Mouse (Mus musculus): ENCODE results near the gene Pdlim4. TPM values are rescaled to one million over a fixed set of nuclear protein-coding genes. Genes with fewer than 3 reads are reported as not detected.

Gene Pdlim4
- polyA plus RNA-seq, 1 experiment from 2014 or later: 172 TPM

- 62% methylated on average over 3 of the region's 3 CpGs for WGBS
- ATAC-seq (ENCODE audit: insufficient number of reproducible peaks, insufficient read depth, low FRiP score, low TSS enrichment, low read depth): no peak
- Histone ChIP-seq H3K36me3 (peaks cover 14% of the 10 kb centered on the region), H3K4me1 (peaks cover 58% of the 10 kb centered on the region), H3K9ac (no peak overlapping the region), H3K27me3 (no peaks in the 10 kb centered on the region), H3K9me3 (no peaks in the 10 kb centered on the region), H3K27ac (0 out of 2 replicates have a peak overlapping the region, but pooled peaks have one; percentile 39), H3K4me3 (no peak overlapping the region), H3K4me2 (no peak overlapping the region)
These were observed 39.3 kb upstream of the Pdlim4 start for GRCm38 (mm10) chr11:54108131-54108530.

DNA sequence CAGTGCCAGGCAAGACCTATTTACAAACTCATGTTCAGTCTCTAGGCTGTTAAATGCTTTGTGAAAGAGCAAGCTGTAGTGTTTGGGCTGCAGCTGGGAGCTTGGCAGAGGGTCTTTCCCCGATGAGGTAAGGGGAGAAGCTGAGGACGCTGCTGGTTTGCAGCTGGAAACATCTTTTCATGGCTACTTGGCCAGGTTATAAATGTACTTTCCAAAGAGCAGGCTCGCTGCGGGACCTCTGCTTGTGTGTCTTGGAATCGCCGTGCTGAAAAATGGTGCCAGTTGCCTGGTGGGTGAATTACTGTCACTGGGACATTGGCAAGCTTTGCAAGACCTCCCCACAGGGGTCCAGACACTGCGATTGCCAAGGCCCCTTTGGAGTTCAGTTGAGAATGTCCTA, 38.4 kb upstream of the Pdlim4 start:
- H3K4me2 ChIP-seq: no peak overlapping the region
- no peak for ATAC-seq (ENCODE audit: insufficient number of reproducible peaks, insufficient read depth, low FRiP score, low TSS enrichment, low read depth)
- 82% methylated on average over 7 of the region's 7 CpGs for WGBS
- H3K36me3 ChIP-seq: peaks cover 14% of the 10 kb centered on the region
- peaks cover 58% of the 10 kb centered on the region for H3K4me1 ChIP-seq
- no peak overlapping the region for H3K4me3 ChIP-seq
- no peaks in the 10 kb centered on the region for H3K27me3 ChIP-seq
- no peaks in the 10 kb centered on the region for H3K9me3 ChIP-seq
- no peak overlapping the region; the same call in 1 of the 2 replicates for H3K27ac ChIP-seq
- H3K9ac ChIP-seq: no peak overlapping the region

DNA sequence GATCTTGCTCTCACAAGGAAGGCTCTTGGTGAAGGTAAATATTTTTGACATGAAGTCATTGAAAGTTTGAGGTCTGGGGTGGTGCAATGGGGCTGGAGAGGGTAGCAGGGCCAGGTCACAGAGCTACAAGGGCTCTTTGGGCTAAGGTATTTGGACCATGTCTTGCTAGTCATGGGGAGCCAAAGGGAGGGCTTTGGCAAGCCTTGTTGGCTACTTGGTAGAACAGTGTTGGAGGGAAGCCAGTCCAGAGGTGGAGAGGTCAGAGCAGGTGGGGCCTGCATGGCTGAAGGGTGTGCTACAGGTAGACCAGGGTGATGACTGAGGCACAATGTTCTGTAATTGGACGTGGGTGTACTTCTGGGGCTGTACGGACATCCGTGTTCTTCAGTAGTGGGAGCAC, 37.9 kb upstream of the Pdlim4 start:
- WGBS: 92% methylated on average over 3 of the region's 3 CpGs
- H3K4me2 ChIP-seq: no peak overlapping the region
- H3K9ac ChIP-seq: no peak overlapping the region
- ATAC-seq (ENCODE audit: insufficient number of reproducible peaks, insufficient read depth, low FRiP score, low TSS enrichment, low read depth): no peak
- H3K4me1 ChIP-seq: peaks cover 58% of the 10 kb centered on the region
- H3K4me3 ChIP-seq: no peak overlapping the region
- H3K9me3 ChIP-seq: no peaks in the 10 kb centered on the region
- H3K36me3 ChIP-seq: peaks cover 14% of the 10 kb centered on the region
- no peaks in the 10 kb centered on the region for H3K27me3 ChIP-seq
- no peak overlapping the region; the same call in 1 of the 2 replicates for H3K27ac ChIP-seq

DNA sequence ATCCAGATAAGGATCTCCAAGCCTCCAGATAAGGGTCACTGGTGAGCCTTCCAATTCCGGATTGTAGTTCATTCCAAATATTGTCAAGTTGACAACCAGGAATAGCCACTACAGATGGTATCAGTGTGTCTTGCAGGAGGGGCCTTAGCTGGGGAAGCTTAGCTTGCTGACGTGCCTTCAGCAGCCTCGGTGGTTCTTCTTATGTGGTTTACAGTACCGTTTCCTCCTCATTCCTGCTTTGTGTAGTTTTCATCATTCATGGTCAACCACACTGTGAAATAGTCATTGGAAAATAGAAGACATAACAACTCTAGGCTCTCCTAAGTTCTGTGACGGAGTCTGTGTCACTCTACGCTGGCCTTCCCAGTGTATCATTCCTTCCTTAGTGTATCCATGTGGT, 36.2 kb upstream of the Pdlim4 start:
- Histone ChIP-seq H3K27me3 (no peaks in the 10 kb centered on the region), H3K4me3 (no peak overlapping the region), H3K27ac (no peak overlapping the region), H3K36me3 (peaks cover 3% of the 10 kb centered on the region), H3K9ac (no peak overlapping the region), H3K4me2 (no peak overlapping the region), H3K9me3 (no peaks in the 10 kb centered on the region), H3K4me1 (peaks cover 56% of the 10 kb centered on the region)
- WGBS: 77% methylated on average over 6 of the region's 6 CpGs
- no peak for ATAC-seq (ENCODE audit: insufficient number of reproducible peaks, insufficient read depth, low FRiP score, low TSS enrichment, low read depth)

GRCm38 (mm10) chr11:54102706-54103449, 34.1 kb upstream of the Pdlim4 start:
- H3K9ac ChIP-seq: 0 out of 2 replicates have a peak overlapping the region, but pooled peaks have one; percentile 49
- peaks cover 49% of the 10 kb centered on the region for H3K4me1 ChIP-seq
- WGBS: 56% methylated on average over 10 of the region's 10 CpGs
- no peaks in the 10 kb centered on the region for H3K27me3 ChIP-seq
- H3K4me2 ChIP-seq: peak overlapping the region; percentile 97
- no peak overlapping the region; the same call in 1 of the 2 replicates for H3K27ac ChIP-seq
- H3K9me3 ChIP-seq: no peaks in the 10 kb centered on the region
- no peaks in the 10 kb centered on the region for H3K36me3 ChIP-seq
- ATAC-seq (ENCODE audit: insufficient number of reproducible peaks, insufficient read depth, low FRiP score, low TSS enrichment, low read depth): no peak
- H3K4me3 ChIP-seq: 0 out of 2 replicates have a peak overlapping the region, but pooled peaks have one; percentile 75

DNA sequence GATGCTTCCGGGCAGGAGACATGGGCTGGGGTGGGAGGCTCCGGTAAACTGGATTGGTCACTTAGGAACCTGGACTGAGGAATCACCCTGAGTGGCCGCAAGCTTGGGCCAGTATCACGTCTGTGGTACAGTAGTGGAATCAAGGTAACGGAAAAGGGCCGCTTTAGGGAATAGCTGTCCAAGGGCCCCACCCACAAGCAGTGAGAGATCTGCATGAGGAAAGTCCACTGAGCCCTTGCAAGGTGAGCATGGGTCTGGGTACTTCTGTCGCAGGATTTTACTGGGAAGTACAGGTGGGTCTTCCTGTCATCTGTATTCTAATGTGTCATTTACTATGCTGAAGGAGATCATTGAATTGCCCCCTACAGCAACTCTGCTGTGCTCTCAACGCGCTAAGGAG, 32.9 kb upstream of the Pdlim4 start:
- ATAC-seq (ENCODE audit: insufficient number of reproducible peaks, insufficient read depth, low FRiP score, low TSS enrichment, low read depth): no peak; the same call in 1 of the 2 replicates
- H3K9ac ChIP-seq: peak overlapping the region; percentile 82
- 73% methylated on average over 9 of the region's 9 CpGs for WGBS
- no peaks in the 10 kb centered on the region for H3K27me3 ChIP-seq
- peaks cover 41% of the 10 kb centered on the region for H3K4me1 ChIP-seq
- peak overlapping the region; percentile 75 for H3K4me3 ChIP-seq
- H3K4me2 ChIP-seq: peak overlapping the region; percentile 97
- H3K36me3 ChIP-seq: no peaks in the 10 kb centered on the region
- H3K27ac ChIP-seq: no peak overlapping the region; the same call in 1 of the 2 replicates
- H3K9me3 ChIP-seq: no peaks in the 10 kb centered on the region

- H3K4me3 ChIP-seq: peak overlapping the region; percentile 75
- WGBS: under 1% methylated on average over 80 of the region's 83 CpGs
- H3K9ac ChIP-seq: peak overlapping the region; percentile 82
- ATAC-seq (ENCODE audit: insufficient number of reproducible peaks, insufficient read depth, low FRiP score, low TSS enrichment, low read depth): peak; percentile 85
- H3K4me2 ChIP-seq: peak overlapping the region; percentile 97
- H3K27ac ChIP-seq: peak overlapping the region; percentile 33; the same call in 1 of the 2 replicates
- H3K9me3 ChIP-seq: no peaks in the 10 kb centered on the region
- H3K36me3 ChIP-seq: no peaks in the 10 kb centered on the region
- H3K4me1 ChIP-seq: peaks cover 37% of the 10 kb centered on the region
- no peaks in the 10 kb centered on the region for H3K27me3 ChIP-seq
These were observed 32.1 kb upstream of the Pdlim4 start for GRCm38 (mm10) chr11:54100692-54101591.

GRCm38 (mm10) chr11:54100045-54100691, 31.4 kb upstream of the Pdlim4 start, which contains the start of gene P4ha2:
Gene P4ha2 (plus strand): TSS chr11:54100095.
- H3K27ac ChIP-seq: peak within 1 kb of the TSS; percentile 33; the same call in 1 of the 2 replicates
- H3K27me3 ChIP-seq: no peaks in the 10 kb centered on the region
- WGBS: 53% methylated on average over 10 of the region's 10 CpGs
- H3K4me3 ChIP-seq: peak within 1 kb of the TSS; percentile 75
- peak within 1 kb of the TSS; percentile 82 for H3K9ac ChIP-seq
- no peaks in the 10 kb centered on the region for H3K36me3 ChIP-seq
- no peaks in the 10 kb centered on the region for H3K9me3 ChIP-seq
- H3K4me1 ChIP-seq: peaks cover 33% of the 10 kb centered on the region
- H3K4me2 ChIP-seq: peak within 1 kb of the TSS; percentile 97
- no peak for ATAC-seq (ENCODE audit: insufficient number of reproducible peaks, insufficient read depth, low FRiP score, low TSS enrichment, low read depth)

GRCm38 (mm10) chr11:54093000-54093399, 24.2 kb upstream of the Pdlim4 start:
- Histone ChIP-seq H3K9ac (no peak overlapping the region), H3K4me1 (peaks cover 16% of the 10 kb centered on the region), H3K4me3 (no peak overlapping the region), H3K36me3 (no peaks in the 10 kb centered on the region), H3K27me3 (no peaks in the 10 kb centered on the region), H3K4me2 (no peak overlapping the region), H3K9me3 (no peaks in the 10 kb centered on the region), H3K27ac (no peak overlapping the region)
- WGBS: 2% methylated on average over 3 of the region's 3 CpGs
- ATAC-seq (ENCODE audit: insufficient number of reproducible peaks, insufficient read depth, low FRiP score, low TSS enrichment, low read depth): no peak

- Histone ChIP-seq H3K27ac (no peak overlapping the region), H3K9ac (no peak overlapping the region), H3K4me1 (peaks cover 16% of the 10 kb centered on the region), H3K36me3 (no peaks in the 10 kb centered on the region), H3K9me3 (no peaks in the 10 kb centered on the region), H3K4me2 (no peak overlapping the region), H3K4me3 (no peak overlapping the region), H3K27me3 (no peaks in the 10 kb centered on the region)
- WGBS: 58% methylated on average over 7 of the region's 7 CpGs
- no peak for ATAC-seq (ENCODE audit: insufficient number of reproducible peaks, insufficient read depth, low FRiP score, low TSS enrichment, low read depth)
These were observed 23.4 kb upstream of the Pdlim4 start for GRCm38 (mm10) chr11:54092188-54092587.

DNA sequence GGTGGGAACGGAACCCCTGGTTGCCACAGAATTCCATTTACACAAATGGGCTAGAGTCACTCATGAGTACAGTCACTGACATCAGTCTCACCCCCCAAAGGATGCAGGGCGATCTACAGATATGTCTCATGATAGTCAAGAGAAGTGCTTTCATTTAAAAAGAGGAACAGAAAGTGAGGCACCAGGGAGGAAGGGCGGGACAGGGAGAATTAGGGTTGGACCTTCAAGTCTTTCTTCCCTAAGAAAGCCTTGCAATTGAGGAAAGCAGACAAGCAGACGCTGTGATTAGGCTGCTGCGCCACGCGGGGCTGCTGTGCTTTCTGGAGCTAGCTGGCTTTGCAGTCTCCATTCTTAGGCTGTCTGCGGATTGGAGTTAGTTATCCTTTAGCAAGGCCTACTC, 22.9 kb upstream of the Pdlim4 start:
- Histone ChIP-seq H3K36me3 (no peaks in the 10 kb centered on the region), H3K27ac (no peak overlapping the region), H3K27me3 (no peaks in the 10 kb centered on the region), H3K4me1 (peaks cover 16% of the 10 kb centered on the region), H3K9ac (no peak overlapping the region), H3K4me3 (no peak overlapping the region), H3K4me2 (no peak overlapping the region), H3K9me3 (no peaks in the 10 kb centered on the region)
- no peak for ATAC-seq (ENCODE audit: insufficient number of reproducible peaks, insufficient read depth, low FRiP score, low TSS enrichment, low read depth)
- 50% methylated on average over 8 of the region's 8 CpGs for WGBS
